Mouse (Mus musculus) gastrocnemius, postnatal 36 days (tissue): ENCODE measurements around the gene Intu. TPM values are rescaled to one million over a fixed set of nuclear protein-coding genes. Genes with fewer than 3 reads are reported as not detected.
A peak's percentile ranks its signal among the peaks of the same experiment; 100 is the strongest.

Experiments
- DNase-seq, 2 experiments: peaks; one replicate each; pipeline ENCODE4 v3.0.0; 2022
- intact Hi-C: fragments of 180-260 bp; cut with DNase I; formaldehyde crosslinking; loops from one replicate; pipeline ENCODE4 v1.15.1; 2025
- microRNA-seq, 2 experiments: library from miRNA; unstranded; fragments of <30 nt; microRNA quantifications; one replicate each; pipeline ENCODE4 v1.2.0; 2021
- total RNA-seq, 2 experiments: library from RNA; stranded (reverse); gene quantifications; 2 replicates each; pipeline ENCODE4 v1.2.3; 2021

Gene Intu
- total RNA-seq, 2 experiments from 2014 or later = 1.0 to 1.8 TPM

DNA sequence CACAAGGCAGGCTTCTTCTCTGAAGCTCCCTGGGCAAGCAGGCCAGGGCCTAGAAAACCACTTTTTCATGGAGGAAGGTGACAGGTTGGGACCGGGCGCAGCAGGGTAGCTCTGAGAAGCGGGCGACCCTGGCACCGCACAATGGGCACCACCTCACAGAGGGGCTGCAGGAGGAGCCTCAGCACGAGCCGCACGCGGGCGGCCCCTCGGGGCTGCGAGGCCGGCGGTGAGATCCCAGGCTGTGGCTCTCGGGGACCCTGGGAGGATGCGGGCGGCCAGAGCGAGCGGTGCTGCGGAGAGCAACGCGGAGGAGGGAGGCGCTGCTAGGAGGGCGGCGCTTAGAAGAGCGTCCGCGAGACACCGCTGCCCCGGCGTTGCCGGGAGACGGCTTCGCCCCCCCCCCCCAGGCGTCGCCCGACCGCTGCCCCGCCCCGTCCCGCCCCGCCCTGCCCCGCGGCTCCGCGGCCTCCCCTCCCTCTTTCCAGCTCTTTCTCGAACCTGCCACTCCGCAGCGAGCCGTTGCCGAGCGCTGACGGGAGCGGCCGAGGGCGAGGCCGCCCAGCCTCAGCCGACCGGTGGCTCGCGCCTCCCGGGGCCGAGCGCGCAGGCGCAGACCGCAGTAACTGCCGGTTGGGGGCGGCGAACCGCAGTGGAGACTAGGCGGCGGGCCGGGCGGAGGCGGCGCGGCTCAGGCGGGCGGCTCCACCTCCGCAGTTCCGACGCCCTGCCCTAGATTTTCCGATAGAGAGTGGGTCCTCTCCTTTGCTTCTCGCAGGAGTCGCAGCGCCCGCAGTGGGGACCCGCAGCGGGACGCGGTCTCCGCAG lies 214.0 kb downstream of the Intu start:
- intact Hi-C loops = loop anchor here (5.0 kb wide), 1 partner anchor 218 kb away; no protein-coding TSS in a partner anchor
- DNase-seq = peak; percentile 85 to 91

DNA sequence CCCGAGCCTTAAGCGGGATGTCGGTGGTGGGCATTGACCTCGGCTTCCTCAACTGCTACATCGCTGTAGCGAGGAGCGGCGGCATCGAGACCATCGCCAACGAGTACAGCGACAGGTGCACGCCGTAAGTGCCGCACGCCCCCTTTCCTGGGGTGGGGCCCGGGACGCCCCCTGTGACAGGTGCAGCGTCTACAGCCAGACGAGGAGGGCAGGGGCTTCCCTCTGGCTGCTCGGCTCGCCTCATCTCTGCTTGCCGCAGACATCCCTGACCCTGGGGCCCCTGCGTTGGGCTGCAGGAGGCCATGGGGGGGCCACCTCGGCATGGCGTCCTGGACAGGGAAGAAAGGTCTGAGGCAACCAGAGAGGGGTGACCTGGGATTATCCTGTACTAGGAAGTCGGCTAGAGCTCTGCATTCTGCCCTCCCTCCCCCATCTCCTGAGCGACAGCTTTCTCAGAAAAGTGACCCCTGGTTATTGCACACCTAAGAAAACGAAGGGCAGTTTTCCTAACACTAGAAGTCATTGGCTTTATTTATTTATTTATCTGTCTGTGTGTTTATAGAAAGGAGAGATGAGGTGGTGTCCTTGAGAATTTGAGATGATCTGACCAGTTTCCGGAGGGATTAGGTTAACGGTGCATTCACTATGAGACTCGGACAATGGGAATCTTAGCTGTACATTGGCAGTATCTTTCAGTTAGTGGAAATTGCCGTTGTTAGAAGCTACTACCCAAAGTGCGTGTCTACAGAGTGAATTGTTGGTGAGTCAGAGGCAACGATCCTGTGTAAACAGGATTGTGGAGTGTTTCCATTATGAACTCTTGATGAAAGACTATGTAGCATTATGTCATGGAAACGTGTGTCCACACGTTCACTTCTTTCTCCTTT lies 214.8 kb downstream of the Intu start:
- intact Hi-C loops = loop anchor here (5.0 kb wide), 1 partner anchor 219 kb away; no protein-coding TSS in a partner anchor
- no peak for DNase-seq

Small RNAs within 50 kb of the gene (microRNA-seq; reads per million reads assigned to microRNA genes)
- gene Gm23810 = 0 reads per million in 2 experiments

Other genes starting within 250 kb of the Intu start
- gene Slc25a31, start 177.6 kb downstream of the Intu start, total RNA-seq = not detected
- gene Hspa4l, start 213.2 kb downstream of the Intu start, total RNA-seq = 1 to 10 TPM; 5.6 to 6.2 TPM